Mouse (Mus musculus): ENCODE results near the gene Tph2.
A peak's percentile ranks its signal among the peaks of the same experiment; 100 is the strongest.
"Not testable (repeated sequence)": the region's sequence is repeated elsewhere in the genome, so short reads cannot be mapped to it uniquely, and the experiment has no call there.

The Tph2 gene

GRCm38 (mm10) chr10:115184697-115185096 is at the start of gene Tph2:
Gene Tph2 (minus strand): TSS chr10:115185022.
- peak; percentile 33 for DNase-seq (ENCODE audit: low spot score)

GRCm38 (mm10) chr10:115233798-115234197 is 49.0 kb upstream of the Tph2 start:
- no peak for DNase-seq (ENCODE audit: low spot score)

- no peak for DNase-seq (ENCODE audit: low spot score)
Measured at GRCm38 (mm10) chr10:115232513-115232912, 47.7 kb upstream of the Tph2 start.

- DNase-seq (ENCODE audit: low spot score) = no peak
Measured at GRCm38 (mm10) chr10:115229023-115229422, 44.2 kb upstream of the Tph2 start.

- no peak for DNase-seq (ENCODE audit: low spot score)
Measured at GRCm38 (mm10) chr10:115226586-115226985, 41.8 kb upstream of the Tph2 start.

- no peak for DNase-seq (ENCODE audit: low spot score)
Measured at GRCm38 (mm10) chr10:115223845-115224244, 39.0 kb upstream of the Tph2 start.

- DNase-seq (ENCODE audit: low spot score) = no peak
Measured at GRCm38 (mm10) chr10:115212916-115213580, 28.2 kb upstream of the Tph2 start.

- no peak for DNase-seq (ENCODE audit: low spot score)
Measured at GRCm38 (mm10) chr10:115205825-115206224, 21.0 kb upstream of the Tph2 start.

GRCm38 (mm10) chr10:115205284-115205683 is 20.5 kb upstream of the Tph2 start:
- DNase-seq (ENCODE audit: low spot score) = no peak

GRCm38 (mm10) chr10:115191214-115191613 is 6.4 kb upstream of the Tph2 start:
- DNase-seq (ENCODE audit: low spot score) = no peak

GRCm38 (mm10) chr10:115187390-115187789 is 2.6 kb upstream of the Tph2 start:
- no peak for DNase-seq (ENCODE audit: low spot score)

GRCm38 (mm10) chr10:115181034-115181433 is 3.8 kb downstream of the Tph2 start:
- DNase-seq (ENCODE audit: low spot score) = no peak

GRCm38 (mm10) chr10:115178019-115178418 is 6.8 kb downstream of the Tph2 start:
- DNase-seq (ENCODE audit: low spot score) = not testable (repeated sequence)

GRCm38 (mm10) chr10:115175591-115175991 is 9.2 kb downstream of the Tph2 start:
- DNase-seq (ENCODE audit: low spot score) = no peak

GRCm38 (mm10) chr10:115173336-115173735 is 11.5 kb downstream of the Tph2 start:
- DNase-seq (ENCODE audit: low spot score) = no peak

GRCm38 (mm10) chr10:115171351-115171818 is 13.4 kb downstream of the Tph2 start:
- no peak for DNase-seq (ENCODE audit: low spot score)

GRCm38 (mm10) chr10:115170496-115171350 is 14.1 kb downstream of the Tph2 start:
- no peak for DNase-seq (ENCODE audit: low spot score)

GRCm38 (mm10) chr10:115169410-115169809 is 15.4 kb downstream of the Tph2 start:
- DNase-seq (ENCODE audit: low spot score) = no peak

GRCm38 (mm10) chr10:115160289-115160688 is 24.5 kb downstream of the Tph2 start:
- DNase-seq (ENCODE audit: low spot score) = no peak

- no peak for DNase-seq (ENCODE audit: low spot score)
Measured at GRCm38 (mm10) chr10:115147308-115147707, 37.5 kb downstream of the Tph2 start.

GRCm38 (mm10) chr10:115146257-115146898 is 38.4 kb downstream of the Tph2 start:
- DNase-seq (ENCODE audit: low spot score) = no peak

- no peak for DNase-seq (ENCODE audit: low spot score)
Measured at GRCm38 (mm10) chr10:115144542-115144941, 40.3 kb downstream of the Tph2 start.

- no peak for DNase-seq (ENCODE audit: low spot score)
Measured at GRCm38 (mm10) chr10:115143641-115144040, 41.2 kb downstream of the Tph2 start.
